Mouse (Mus musculus) embryonic fibroblast, embryonic 13.5 days (primary cell): ENCODE measurements around the gene Osbpl5.

Experiments used
- CTCF ChIP-seq: IDR thresholded peaks from 2 replicates; pipeline ENCODE4 v1.5.1; 2011; ENCODE audit warnings: mild to moderate bottlenecking, control low read depth, low read length, moderate library complexity, borderline replicate concordance; ENCODE audit not compliant: insufficient read depth
- POLR2A ChIP-seq: IDR thresholded peaks from 2 replicates; pipeline ENCODE4 v1.6.1; 2011; ENCODE audit warnings: low read depth, mild to moderate bottlenecking, control low read depth, low read length, moderate library complexity

- no peak for TF ChIP-seq POLR2A
- no peak for TF ChIP-seq CTCF
These were observed 18.2 kb downstream of the Osbpl5 start for GRCm38 (mm10) chr7:143738601-143739006.
